Mouse (Mus musculus) liver, adult 10 weeks (tissue): ENCODE data around the gene Olfr959. TPM values are rescaled to one million over a fixed set of nuclear protein-coding genes. Genes with fewer than 3 reads are reported as not detected.

Experiments used
- polyA plus RNA-seq: library from polyadenylated mRNA; stranded (reverse); fragments of 350-450 nt; fragmentation: Illumina TruSeq; extraction: RNeasy Lipid Tissue Mini Kit (QIAGEN cat#74804); gene quantifications from one replicate; pipeline ENCODE4 v1.2.3, GENCODE M21; 2014; ENCODE audit warnings: low read depth, low replicate concordance

Olfr959 gene
- not detected for polyA plus RNA-seq

DNA sequence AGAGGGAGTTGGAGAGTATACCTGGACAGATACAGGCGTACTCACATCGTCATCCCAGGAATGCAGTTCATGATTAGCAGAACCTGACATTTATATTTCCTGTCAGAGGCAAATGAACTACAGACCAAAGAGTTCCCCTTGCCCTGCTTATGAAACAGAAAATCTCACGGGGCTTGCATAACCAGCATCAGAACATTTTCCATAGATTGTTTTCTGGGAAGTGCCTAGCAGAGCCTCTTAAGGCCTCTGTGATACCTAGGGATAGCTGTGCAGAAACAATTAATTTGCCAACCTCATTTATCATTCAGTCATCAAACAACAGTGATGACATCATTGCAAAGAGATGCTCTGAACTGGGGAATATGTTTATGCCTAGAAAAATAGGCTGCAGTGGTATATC is at the start of gene Olfr959:
Gene Olfr959, minus strand, starts transcription at position 101 of the 400 bp plus-strand sequence.

DNA sequence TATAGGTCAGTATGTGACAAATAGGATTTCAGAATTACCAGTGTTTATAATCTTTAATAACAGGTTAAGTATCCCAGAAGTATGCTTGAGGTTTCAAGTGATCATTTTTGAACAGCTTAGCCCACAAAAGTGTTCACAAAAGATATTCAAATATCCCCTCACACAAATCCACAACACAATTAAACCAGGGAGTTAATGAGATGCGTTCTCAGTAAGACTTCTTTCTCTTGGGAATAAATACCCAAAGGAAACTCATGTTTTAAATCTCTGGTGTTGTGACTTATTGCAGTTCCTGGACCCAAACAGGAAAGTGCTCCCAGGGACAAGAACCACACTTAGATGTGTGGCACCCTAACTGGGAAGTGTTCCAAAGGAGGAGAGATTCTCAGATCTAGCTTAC is 45.7 kb upstream of the Olfr959 start, which contains the start of gene Olfr960:
Gene Olfr960, plus strand, starts transcription at position 301 of the 400 bp plus-strand sequence.

DNA sequence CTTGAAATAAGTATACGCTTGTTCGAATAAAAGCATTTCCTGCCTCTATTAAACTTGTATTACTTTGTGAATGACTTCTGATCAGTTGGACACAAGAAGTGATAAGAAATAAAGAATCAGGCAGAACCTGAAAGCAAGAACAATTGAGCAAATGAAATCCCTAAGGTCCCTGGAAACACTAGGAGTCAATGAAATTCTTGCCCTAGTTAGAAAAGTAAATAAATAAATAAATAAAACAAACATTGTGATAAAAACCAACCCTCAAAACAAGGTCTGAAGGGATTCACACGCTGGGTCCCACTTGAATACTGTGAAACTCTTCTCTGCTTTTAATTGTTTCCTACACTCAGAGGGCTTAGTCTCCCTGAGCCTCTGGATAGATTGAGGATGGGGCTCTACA is 35.0 kb upstream of the Olfr959 start, which contains the start of gene Olfr148:
Gene Olfr148, plus strand, starts transcription at position 301 of the 400 bp plus-strand sequence.

DNA sequence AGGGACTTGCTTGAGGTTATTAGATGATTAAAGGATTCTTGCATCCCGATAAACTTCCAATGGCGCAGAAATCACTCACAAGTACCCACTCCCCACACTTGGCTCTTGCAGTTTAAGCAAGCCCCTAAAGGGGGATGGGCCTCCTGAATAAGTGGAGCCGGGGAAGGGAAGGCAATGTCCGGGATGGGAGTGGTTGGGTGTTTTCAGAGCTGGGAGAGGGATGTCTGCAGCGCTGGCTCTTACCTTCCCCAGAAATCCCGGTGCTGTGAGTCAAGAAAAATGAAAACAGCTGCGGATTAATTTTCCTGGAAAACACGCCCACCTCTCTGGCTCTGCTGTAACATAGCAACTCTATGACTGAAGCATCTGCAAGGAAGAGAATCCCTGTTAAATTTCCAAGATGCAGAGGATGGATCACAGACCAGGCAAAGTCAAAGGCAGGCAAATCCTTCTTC is 28.7 kb upstream of the Olfr959 start, which contains the start of gene AW551984:
Gene AW551984, minus strand, starts transcription at position 405 of the 455 bp plus-strand sequence.

DNA sequence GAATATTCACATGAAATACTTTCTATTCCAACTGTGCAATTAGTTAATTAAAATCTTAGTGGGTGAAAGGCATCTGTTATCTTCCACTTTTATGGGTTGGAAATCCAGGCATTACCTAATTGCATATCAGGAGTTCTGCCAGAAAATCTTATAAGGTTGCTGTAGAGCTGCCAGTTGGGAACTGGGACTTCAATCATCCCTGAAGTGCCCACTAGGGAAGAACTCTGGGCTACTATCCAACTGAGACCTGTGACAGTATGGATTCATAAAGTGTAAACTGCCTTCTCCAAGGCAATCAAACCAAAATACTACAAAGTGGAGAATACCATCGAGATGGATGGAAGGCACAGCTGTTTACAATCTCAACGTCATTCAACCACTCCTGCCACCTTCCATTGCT is 21.4 kb downstream of the Olfr959 start, which contains the start of gene Olfr958:
Gene Olfr958, minus strand, starts transcription at position 109 of the 400 bp plus-strand sequence.

Other genes with a start within 250 kb of the Olfr959 start
- gene Olfr948, start 249.5 kb downstream of the Olfr959 start, polyA plus RNA-seq, result not detected
- not detected for gene Olfr951, start 188.2 kb downstream of the Olfr959 start, polyA plus RNA-seq
- not detected for gene Olfr952, start 148.4 kb downstream of the Olfr959 start, polyA plus RNA-seq
- not detected for gene Olfr954, start 118.9 kb downstream of the Olfr959 start, polyA plus RNA-seq
- not detected for gene Olfr955, start 103.6 kb downstream of the Olfr959 start, polyA plus RNA-seq
- gene Olfr44, start 81.6 kb downstream of the Olfr959 start, polyA plus RNA-seq, result not detected
- not detected for gene Olfr957, start 59.8 kb downstream of the Olfr959 start, polyA plus RNA-seq
- gene Olfr958, start 21.5 kb downstream of the Olfr959 start, polyA plus RNA-seq, result not detected
- not detected for gene AW551984, start 28.8 kb upstream of the Olfr959 start, polyA plus RNA-seq
- not detected for gene Olfr148, start 35.1 kb upstream of the Olfr959 start, polyA plus RNA-seq
- gene Olfr960, start 45.8 kb upstream of the Olfr959 start, polyA plus RNA-seq, result not detected
- not detected for gene Olfr961, start 69.5 kb upstream of the Olfr959 start, polyA plus RNA-seq
- not detected for gene Olfr963, start 91.6 kb upstream of the Olfr959 start, polyA plus RNA-seq
- gene Olfr149, start 131.5 kb upstream of the Olfr959 start, polyA plus RNA-seq, result not detected
- gene Olfr965, start 135.8 kb upstream of the Olfr959 start, polyA plus RNA-seq, result not detected
- not detected for gene Olfr150, start 155.4 kb upstream of the Olfr959 start, polyA plus RNA-seq
- gene Olfr967, start 170.7 kb upstream of the Olfr959 start, polyA plus RNA-seq, result not detected
- not detected for gene Olfr968, start 207.7 kb upstream of the Olfr959 start, polyA plus RNA-seq
- not detected for gene Olfr969, start 215.4 kb upstream of the Olfr959 start, polyA plus RNA-seq
- not detected for gene Olfr970, start 233.3 kb upstream of the Olfr959 start, polyA plus RNA-seq